Mouse (Mus musculus) ZHBTc4 (cell line): Measurements from ENCODE around the gene Htr3b.

Experiments
- DNase-seq: peaks from one replicate; pipeline ENCODE4 v3.0.0-alpha.2; 2011; ENCODE audit warnings: low read depth, low spot score

Htr3b gene

GRCm38 (mm10) chr9:48928781-48929180 lies 36.0 kb downstream of the Htr3b start:
- DNase-seq: no peak

DNA sequence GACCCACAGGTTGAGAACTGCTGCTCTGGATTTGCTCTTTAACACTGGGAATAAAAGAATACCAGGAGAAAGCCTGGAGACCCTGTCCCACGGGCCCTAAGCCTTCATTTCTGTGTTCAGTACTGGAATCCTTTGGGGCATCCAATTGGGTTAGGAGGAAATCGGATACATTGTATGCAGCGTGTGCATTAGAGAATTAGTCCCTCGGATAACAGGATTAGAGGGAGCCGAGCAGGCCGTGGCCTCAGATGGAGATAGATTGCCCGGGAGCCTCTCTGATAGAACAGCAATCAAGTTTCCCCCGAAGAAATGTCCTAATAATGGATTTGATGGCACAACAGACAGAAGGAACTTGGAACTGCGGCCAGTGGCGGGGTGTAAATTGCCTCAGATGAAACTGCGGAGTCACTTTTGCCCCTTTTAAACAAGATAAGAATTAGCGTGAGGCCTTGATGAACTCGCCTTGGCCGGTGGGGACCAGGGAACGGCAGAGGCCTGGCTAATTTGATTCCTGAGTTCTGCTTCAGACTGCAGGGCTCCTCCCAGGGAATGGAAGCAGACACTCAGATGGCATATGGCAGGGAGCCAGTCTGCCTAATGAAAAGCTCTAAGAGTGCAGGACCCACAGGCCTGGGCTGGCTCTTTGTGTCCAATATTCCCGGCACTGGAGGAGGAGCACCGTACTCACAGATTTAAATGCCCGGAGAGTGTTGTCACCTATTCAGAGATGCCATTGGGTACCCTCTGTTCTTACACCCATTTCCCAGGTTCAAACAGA lies 48.6 kb downstream of the Htr3b start:
- DNase-seq: no peak

DNA sequence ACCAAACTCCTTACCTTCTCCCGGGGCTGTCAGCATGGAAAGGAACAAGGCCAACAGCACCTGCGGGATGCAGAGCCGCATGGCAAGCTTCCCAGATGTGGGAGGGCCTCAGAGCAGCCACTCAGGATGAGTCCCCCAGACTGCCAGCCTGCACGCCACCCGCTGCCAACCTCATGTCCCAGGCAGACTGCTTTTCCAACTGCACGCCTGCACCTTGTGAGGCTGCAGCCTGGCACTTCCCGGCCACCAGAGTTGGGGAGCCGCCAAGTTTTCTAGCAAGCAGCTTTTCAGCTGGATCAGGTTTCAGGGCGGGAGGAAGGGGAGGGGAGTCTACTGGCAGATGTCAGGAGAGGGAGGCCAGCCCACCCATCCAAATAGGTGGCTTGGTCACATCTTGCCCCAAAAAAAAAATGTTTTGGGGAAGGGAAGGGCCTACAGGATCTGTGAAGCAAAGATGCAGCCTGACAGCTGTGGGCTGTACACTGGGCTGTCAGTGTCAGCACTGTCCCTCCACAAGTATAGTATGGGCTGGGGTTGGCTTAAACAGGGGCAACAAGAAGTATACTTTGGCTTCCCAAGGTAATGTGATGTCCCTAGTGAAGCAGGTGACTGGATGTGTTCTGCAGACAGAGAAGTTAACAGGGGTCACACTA lies 53.8 kb downstream of the Htr3b start, which contains the start of gene Htr3a:
Gene Htr3a (minus strand): TSS at position 215 of the 653 bp plus-strand sequence.
- peak; percentile 28 for DNase-seq

DNA sequence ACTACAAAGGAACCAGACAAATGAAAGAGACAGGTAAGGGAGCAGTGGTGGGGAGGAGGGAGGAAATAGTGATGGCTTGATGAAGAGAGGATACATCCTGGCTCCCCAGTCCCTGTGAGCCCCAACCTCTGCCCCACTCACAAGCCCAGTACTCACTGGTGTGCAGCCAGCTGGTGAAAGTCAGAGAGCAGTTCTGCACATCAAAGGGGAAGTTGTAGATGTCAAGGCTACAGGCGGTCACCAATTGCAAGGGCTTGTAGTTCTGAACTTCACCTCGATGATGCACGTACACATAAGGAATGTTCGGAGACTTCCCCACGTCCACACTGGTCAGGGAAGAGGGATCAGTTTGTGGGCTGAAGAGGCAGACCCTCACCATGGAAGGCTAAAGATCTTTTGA lies 60.4 kb downstream of the Htr3b start:
- DNase-seq: no peak

GRCm38 (mm10) chr9:48903766-48904165 lies 61.0 kb downstream of the Htr3b start:
- no peak for DNase-seq

DNA sequence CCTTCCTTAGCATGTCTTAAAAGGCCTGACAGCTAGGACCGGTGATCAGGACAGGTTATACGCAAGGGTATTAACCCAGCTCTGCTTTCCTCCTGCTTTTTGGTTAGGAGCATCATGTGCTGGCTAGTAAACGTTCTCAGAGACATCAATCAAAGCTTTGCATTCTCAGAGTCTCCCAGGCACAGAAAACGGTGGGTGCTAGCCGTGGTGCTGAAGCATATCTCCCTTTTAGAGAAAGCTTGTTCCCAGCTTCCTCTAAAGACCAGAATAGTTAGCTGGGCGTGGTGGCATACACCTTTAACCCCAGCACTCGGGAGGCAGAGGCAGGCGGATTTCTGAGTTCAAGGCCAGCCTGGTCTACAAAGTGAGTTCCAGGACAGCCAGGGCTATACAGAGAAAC lies 66.2 kb downstream of the Htr3b start:
- peak; percentile 80 for DNase-seq

- peak; percentile 70 for DNase-seq
Observed at GRCm38 (mm10) chr9:48895819-48896536, 68.8 kb downstream of the Htr3b start.

- no peak for DNase-seq
Observed at GRCm38 (mm10) chr9:48894755-48895154, 70.0 kb downstream of the Htr3b start.

- DNase-seq: peak; percentile 88
Observed at GRCm38 (mm10) chr9:48893986-48894385, 70.8 kb downstream of the Htr3b start.

GRCm38 (mm10) chr9:48889093-48889492 lies 75.7 kb downstream of the Htr3b start:
- DNase-seq: peak; percentile 56
